Mouse (Mus musculus): Measurements from ENCODE around the gene Epb41.

DNA sequence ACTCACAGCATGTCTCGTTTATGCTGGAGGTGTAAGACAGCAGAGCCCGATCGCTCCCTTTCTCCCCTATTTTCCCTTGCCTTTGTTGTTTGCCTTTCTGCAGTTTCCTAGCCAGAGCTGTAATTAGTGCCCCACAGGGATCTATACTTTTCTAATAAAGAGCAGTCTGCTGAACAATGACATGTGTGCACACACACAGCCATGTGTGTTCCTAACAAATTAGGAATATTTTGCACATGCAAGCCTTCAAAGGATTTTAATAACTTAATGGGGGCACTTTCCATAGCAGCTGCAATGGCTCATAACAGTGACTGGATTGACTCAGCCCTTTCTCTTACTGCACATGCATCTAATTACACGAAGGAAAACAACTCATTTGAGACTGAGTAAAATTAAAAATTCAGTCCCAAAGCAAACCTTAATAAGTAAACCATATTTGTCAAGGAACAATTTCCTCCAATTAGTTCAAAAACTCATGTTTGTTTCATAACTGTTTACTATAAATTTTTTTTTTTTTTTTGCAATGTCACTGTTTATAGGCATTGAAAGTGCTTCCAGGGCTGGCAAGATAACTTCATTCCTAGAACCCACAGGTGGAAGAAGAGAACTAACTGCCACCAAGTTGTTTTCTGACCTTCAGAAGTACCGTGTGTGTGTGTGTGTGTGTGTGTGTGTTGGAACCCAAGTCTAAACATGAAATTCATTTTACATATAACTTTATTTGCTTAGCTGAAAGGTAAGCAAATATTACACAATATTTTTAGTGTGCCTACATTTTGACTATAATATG lies 49.2 kb downstream of the Epb41 start:
- no peak for TF ChIP-seq GATA1 (IDR thresholded peaks at IDR 0.05; ENCODE audit: borderline replicate concordance, low read length)
- no peak for TF ChIP-seq POLR2AphosphoS5 (IDR thresholded peaks at IDR 0.05; ENCODE audit: insufficient replicate concordance, low read depth, low read length)
